Mouse (Mus musculus): ENCODE results near the gene Ccdc18. TPM values are rescaled to one million over a fixed set of nuclear protein-coding genes. Genes with fewer than 3 reads are reported as not detected.
"Not testable (repeated sequence)": the region's sequence is repeated elsewhere in the genome, so short reads cannot be mapped to it uniquely, and the experiment has no call there.

The Ccdc18 gene
- polyA plus RNA-seq (2015; fragmentation: Nextera tagmentation; extraction: Ambion mirVana): 10.9 and 14.3 TPM in 2 replicates

DNA sequence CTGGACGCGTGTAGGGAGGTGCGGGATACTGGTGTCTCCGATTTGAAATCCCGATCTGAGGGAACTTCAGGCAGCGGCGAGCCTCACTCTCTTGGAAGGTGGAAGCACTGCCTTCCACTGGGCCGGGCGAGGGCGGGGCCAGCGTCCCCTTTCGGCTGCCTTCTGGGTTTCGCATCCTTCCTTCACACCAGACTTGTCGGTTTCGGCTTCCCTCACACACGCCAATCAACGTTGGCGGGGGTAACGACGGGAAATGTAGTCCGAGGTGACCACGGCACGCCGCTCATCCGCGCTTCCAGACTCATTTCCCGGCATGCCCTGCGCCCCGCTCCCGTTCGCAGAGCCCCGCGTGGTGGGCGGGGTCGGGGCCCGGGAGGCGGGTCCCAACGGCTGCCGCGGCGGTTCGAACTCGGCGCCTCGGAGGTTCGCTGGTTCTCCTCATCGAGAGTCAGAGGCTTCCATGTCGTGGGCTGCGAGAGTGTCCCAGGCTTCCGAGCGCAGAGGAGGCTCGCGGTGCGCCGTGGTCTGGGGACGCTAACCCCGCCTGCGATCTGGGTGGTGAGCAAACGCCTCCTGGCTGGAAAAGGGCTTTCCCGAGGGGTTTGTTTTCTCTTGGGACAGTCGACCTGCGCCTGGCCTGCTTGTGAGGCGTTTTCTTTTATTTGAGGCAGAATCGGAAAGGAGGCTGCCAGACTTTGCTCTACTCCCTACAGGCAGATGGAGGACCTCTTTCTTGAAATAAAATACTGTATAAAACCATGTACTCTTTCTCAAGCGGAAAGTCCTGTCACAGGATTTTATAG is at the start of gene Ccdc18, which contains the start of gene Tmed5:
Gene Ccdc18, plus strand, starts transcription at position 435 of the 803 bp plus-strand sequence.
Gene Tmed5, minus strand, starts transcription at position 180 of the 803 bp plus-strand sequence.
- Histone ChIP-seq H3K4me3 (peak within 1 kb of the TSS; percentile 79), H3K27ac (peak within 1 kb of the TSS; percentile 91), H3K9me3 (no peaks in the 10 kb centered on the region), H3K9ac (peak within 1 kb of the TSS; percentile 87), H3K27me3 (no peaks in the 10 kb centered on the region), H3K4me2 (peak within 1 kb of the TSS; percentile 82), H3K36me3 (peaks cover 14% of the 10 kb centered on the region; the same call in 1 of the 2 replicates), H3K4me1 (peaks cover 8% of the 10 kb centered on the region)
- WGBS: under 1% methylated on average over 65 of the region's 65 CpGs
- ATAC-seq (ENCODE audit: borderline replicate concordance, extremely low read depth, low FRiP score, low TSS enrichment): peak; percentile 99

DNA sequence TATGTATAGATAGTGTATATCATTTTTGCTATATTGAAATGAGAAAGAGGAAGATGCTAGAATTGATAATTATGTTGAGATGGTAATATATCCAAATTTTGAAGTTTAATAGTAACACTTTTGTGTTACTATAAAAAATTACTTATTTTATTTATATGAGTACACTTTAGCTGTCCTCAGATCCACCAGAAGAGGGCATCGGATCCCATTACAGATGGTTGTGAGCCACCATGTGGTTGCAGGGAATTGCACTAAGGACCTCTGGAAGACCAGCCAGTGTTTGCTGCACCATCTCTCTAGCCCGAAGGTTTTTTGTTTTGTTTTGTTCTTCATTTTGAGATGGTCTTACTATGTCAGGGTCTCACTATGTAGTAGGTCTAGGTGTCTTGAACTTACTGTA is 47.2 kb upstream of the Ccdc18 start:
- Histone ChIP-seq H3K4me3 (no peak overlapping the region), H3K9me3 (no peaks in the 10 kb centered on the region), H3K27me3 (no peaks in the 10 kb centered on the region), H3K9ac (no peak overlapping the region), H3K36me3 (peaks cover 62% of the 10 kb centered on the region), H3K27ac (no peak overlapping the region), H3K4me1 (no peaks in the 10 kb centered on the region), H3K4me2 (no peak overlapping the region)
- 86% methylated on average over 2 of the region's 2 CpGs for WGBS
- ATAC-seq (ENCODE audit: borderline replicate concordance, extremely low read depth, low FRiP score, low TSS enrichment): no peak

DNA sequence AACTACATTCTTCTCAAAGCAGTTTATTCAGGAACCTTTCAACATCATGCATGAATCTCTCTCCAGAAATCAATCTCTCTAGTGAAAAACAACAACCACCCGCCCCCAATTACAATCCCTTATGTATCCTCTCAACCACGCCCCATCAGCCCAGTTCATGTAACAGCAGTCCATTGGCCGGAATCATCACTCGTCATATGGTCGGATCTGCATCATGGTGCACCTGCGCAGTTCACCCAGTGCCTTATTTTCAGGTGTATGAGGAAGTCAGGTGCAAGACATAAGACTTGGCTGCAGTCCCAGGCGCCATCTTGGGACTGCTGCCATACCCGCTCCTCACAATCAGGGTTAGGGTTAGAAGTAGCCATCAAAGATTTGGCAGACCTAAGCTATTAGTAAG is 39.9 kb upstream of the Ccdc18 start:
- not testable (repeated sequence) for H3K27ac ChIP-seq; H3K9me3 ChIP-seq; ATAC-seq (ENCODE audit: borderline replicate concordance, extremely low read depth, low FRiP score, low TSS enrichment); H3K4me1 ChIP-seq; H3K4me2 ChIP-seq; H3K4me3 ChIP-seq; H3K9ac ChIP-seq; H3K27me3 ChIP-seq
- whole genome bisulfite sequencing: 96% methylated on average over 8 of the region's 8 CpGs
- peaks cover 65% of the 10 kb centered on the region for H3K36me3 ChIP-seq

DNA sequence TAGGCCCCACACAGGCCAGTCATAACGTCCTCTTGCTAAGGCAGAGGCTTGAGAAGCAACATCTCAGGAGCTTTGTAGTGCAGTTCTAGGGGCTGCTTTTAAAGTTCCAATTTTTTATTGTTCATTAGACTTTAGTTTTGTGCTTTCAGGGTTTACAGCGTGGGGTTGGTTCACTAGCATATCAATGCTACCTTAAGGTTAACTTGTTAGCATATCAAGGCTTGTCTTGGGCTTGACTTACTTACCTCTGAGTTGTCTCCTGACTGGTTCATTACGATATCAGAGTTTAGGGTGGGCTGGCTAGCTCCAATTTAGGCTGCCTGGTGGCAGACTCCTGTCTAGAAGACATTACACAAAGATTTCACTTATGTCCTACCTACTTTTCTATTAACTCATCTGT is 35.0 kb upstream of the Ccdc18 start:
- no peak overlapping the region for H3K27ac ChIP-seq
- no peak overlapping the region for H3K4me2 ChIP-seq
- peaks cover 56% of the 10 kb centered on the region for H3K36me3 ChIP-seq
- no peaks in the 10 kb centered on the region for H3K4me1 ChIP-seq
- H3K4me3 ChIP-seq: no peak overlapping the region
- 94% methylated on average over 3 of the region's 3 CpGs for WGBS
- H3K9ac ChIP-seq: no peak overlapping the region
- H3K9me3 ChIP-seq: no peaks in the 10 kb centered on the region
- no peak for ATAC-seq (ENCODE audit: borderline replicate concordance, extremely low read depth, low FRiP score, low TSS enrichment)
- H3K27me3 ChIP-seq: no peaks in the 10 kb centered on the region

DNA sequence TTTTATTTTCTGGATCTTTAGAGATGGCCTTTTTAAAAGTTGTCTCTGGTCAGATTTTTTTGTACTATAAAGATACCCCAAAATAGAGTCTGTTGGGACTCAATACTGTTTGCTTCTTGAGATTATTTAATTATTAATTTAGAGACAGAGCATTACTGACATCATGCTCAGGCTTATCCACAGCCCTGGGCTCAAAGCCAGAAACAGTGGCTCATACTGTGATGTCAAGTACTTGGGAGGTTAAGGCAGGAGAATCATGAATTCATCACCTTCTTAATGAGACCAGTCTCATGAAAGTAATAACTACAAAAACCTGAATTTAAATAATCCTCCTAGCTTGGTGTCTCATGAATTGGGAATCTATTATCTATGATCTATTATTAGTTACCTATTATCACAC is 32.5 kb upstream of the Ccdc18 start:
- H3K27ac ChIP-seq: no peak overlapping the region
- H3K9ac ChIP-seq: no peak overlapping the region
- no peaks in the 10 kb centered on the region for H3K4me1 ChIP-seq
- H3K27me3 ChIP-seq: no peaks in the 10 kb centered on the region
- H3K9me3 ChIP-seq: no peaks in the 10 kb centered on the region
- H3K4me2 ChIP-seq: no peak overlapping the region
- H3K4me3 ChIP-seq: no peak overlapping the region
- H3K36me3 ChIP-seq: peaks cover 62% of the 10 kb centered on the region
- ATAC-seq (ENCODE audit: borderline replicate concordance, extremely low read depth, low FRiP score, low TSS enrichment): no peak

DNA sequence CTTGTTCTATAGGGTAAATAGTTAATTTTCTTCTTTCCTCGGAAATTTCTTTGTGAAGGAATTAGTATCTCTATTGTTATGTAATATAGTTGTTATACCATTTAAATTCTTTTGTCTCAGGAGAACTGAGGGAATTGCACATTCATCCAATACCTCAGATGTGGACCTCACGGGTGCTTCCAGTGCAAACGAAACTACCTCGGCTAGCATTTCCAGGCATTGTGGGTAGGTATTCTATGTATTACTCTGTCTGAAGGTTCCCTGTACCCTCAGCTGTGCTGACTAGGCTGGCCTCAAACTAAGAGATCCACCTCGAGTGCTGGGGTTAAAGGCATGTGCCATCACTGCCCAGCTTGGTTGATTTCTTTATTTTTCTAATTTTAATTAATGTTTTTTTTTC is 28.4 kb upstream of the Ccdc18 start:
- no peak overlapping the region for H3K27ac ChIP-seq
- no peaks in the 10 kb centered on the region for H3K4me1 ChIP-seq
- H3K27me3 ChIP-seq: no peaks in the 10 kb centered on the region
- no peak overlapping the region for H3K4me2 ChIP-seq
- H3K9ac ChIP-seq: no peak overlapping the region
- no peak overlapping the region for H3K4me3 ChIP-seq
- H3K9me3 ChIP-seq: no peaks in the 10 kb centered on the region
- H3K36me3 ChIP-seq: peaks cover 56% of the 10 kb centered on the region
- no peak for ATAC-seq (ENCODE audit: borderline replicate concordance, extremely low read depth, low FRiP score, low TSS enrichment)
- WGBS: 83% methylated on average over 5 of the region's 5 CpGs

DNA sequence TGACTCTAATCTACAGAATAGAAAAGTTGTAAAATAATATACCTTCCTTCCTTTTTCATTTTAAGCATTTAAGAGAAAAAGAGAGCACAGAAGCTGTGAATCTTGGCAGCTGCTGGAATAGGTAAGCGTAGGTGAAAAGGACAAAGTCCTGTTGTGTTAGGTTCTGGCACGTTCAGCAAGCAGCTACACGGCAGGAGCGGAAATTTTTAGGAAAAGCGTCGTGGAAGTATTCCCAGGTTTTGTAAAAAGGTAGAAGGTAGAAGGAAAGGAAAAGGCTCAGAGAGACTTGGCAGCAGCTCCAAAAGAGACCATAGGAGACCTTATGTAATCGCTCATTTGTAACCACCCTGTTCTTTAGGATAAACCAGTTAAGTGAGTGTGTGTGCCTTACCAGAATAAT is 23.3 kb upstream of the Ccdc18 start:
- Histone ChIP-seq H3K9me3 (no peaks in the 10 kb centered on the region), H3K4me2 (no peak overlapping the region), H3K36me3 (peaks cover 34% of the 10 kb centered on the region), H3K27me3 (no peaks in the 10 kb centered on the region), H3K4me1 (no peaks in the 10 kb centered on the region), H3K4me3 (no peak overlapping the region), H3K27ac (no peak overlapping the region), H3K9ac (no peak overlapping the region)
- ATAC-seq (ENCODE audit: borderline replicate concordance, extremely low read depth, low FRiP score, low TSS enrichment): no peak
- 95% methylated on average over 7 of the region's 7 CpGs for WGBS

DNA sequence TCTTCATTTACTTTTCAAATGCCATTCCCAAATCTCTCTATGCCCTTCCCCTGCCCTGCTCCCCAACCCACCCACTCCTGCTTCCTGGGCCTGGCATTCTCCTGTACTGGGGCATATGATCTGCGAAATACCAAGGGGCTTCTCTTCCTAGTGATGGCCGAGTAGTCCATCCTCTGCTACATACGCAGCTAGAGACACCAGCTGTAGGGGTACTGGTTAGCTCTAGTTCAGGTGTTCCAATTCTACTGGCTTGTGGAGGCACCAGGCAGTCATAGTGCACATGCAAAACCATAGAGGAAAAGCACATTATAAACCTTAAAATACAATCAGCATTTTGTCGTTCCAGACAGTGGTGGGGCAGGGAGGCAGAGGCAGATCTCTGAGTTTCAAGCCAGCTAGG is 15.0 kb upstream of the Ccdc18 start:
- Histone ChIP-seq H3K4me1 (no peaks in the 10 kb centered on the region), H3K9me3 (no peaks in the 10 kb centered on the region), H3K36me3 (no peaks in the 10 kb centered on the region), H3K27ac (no peak overlapping the region), H3K4me2 (no peak overlapping the region), H3K4me3 (no peak overlapping the region), H3K27me3 (no peaks in the 10 kb centered on the region), H3K9ac (no peak overlapping the region)
- WGBS: 90% methylated on average over 4 of the region's 4 CpGs
- ATAC-seq (ENCODE audit: borderline replicate concordance, extremely low read depth, low FRiP score, low TSS enrichment): no peak

DNA sequence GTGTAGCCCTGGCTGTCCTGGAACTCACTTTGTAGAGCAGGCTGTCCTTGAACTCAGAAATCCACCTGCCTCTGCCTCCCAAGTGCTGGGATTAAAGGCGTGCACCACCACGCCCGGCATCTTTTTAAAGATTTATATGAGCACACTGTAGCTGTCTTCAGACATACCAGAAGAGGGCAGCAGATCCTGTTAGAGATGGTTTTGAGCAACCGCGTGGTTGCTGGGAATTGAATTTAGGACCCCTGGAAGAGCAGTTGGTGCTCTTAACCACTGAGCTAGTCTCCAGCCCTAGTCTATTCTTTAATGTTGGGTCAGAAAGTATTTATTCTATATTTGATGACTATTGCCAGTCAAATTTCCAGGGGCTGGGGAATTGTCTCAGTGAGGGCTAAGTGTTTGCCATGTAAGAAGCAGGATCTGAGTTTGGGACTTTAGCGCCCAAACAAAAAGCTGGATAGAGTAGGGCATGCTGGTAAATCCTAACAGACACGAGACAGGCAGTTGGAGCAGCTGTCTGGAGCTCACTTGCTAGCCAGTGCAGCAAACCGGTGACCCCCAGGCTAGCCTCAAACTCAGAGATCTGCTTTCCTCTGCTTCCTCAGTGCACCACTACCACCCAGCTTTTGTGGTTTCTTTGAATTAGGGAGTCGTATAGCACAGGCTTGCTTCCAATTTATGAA is 12.3 kb upstream of the Ccdc18 start:
- Histone ChIP-seq H3K36me3 (no peaks in the 10 kb centered on the region), H3K27ac (no peak overlapping the region), H3K4me1 (no peaks in the 10 kb centered on the region), H3K4me3 (no peak overlapping the region), H3K9ac (no peak overlapping the region), H3K4me2 (no peak overlapping the region), H3K27me3 (no peaks in the 10 kb centered on the region), H3K9me3 (no peaks in the 10 kb centered on the region)
- ATAC-seq (ENCODE audit: borderline replicate concordance, extremely low read depth, low FRiP score, low TSS enrichment): no peak
- WGBS: 84% methylated on average over 9 of the region's 9 CpGs

DNA sequence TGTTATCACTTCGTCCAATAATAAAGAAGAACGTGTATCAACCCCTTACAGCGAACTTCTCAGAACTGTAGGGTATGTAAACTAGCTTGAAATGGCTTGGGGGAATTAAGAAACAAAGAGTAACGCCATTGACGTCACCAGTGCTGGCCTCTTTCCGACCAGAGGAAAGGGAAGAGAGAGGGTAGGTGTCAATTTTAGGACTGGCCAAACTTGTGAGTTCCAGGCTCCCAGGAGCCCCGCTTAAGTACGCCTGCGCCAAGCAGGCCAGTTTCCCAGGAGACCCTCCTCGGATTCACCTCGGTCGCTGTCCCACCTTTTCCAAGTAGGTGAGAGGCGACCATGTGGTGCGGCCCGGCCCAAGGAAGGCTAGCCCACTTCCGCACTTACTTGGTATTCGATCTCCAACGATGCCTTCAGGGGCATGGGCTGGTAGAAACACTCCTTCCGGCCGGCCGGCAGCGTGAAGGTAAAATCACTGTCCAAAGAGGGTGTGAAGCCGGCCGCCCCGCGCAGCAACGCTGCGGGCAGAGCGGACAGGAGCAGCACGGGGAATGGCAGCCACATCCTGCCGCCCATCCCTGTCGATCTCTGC is 730 bp upstream of the Ccdc18 start:
- ATAC-seq (ENCODE audit: borderline replicate concordance, extremely low read depth, low FRiP score, low TSS enrichment): no peak; the same call in 1 of the 2 replicates
- H3K27me3 ChIP-seq: no peaks in the 10 kb centered on the region
- peaks cover 15% of the 10 kb centered on the region; the same call in 1 of the 2 replicates for H3K36me3 ChIP-seq
- H3K4me3 ChIP-seq: peak overlapping the region; percentile 79
- H3K9ac ChIP-seq: peak overlapping the region; percentile 87
- under 1% methylated on average over 32 of the region's 32 CpGs for WGBS
- no peaks in the 10 kb centered on the region for H3K9me3 ChIP-seq
- peak overlapping the region; percentile 82 for H3K4me2 ChIP-seq
- H3K27ac ChIP-seq: peak overlapping the region; percentile 91
- peaks cover 8% of the 10 kb centered on the region for H3K4me1 ChIP-seq

DNA sequence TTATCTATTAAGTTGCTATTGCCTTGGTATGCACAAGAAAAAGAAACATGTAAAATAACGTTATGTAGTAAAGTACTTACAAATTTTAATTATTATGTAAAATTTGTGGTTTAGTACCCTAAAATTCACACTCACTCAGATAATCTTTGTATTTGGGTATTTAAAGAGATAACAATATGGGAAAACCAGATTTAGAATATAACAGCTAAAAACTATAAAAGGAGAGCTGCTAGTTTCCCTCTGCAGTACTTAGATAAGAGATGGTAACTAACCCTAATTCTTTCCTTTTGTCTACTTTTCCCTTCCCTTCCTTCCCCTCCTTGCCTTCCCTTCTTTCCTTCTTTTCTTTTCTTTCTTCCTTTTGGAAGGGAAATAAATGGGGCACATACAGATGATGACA is 19.9 kb downstream of the Ccdc18 start:
- WGBS: 88% methylated on average over 1 of the region's 1 CpGs
- Histone ChIP-seq H3K4me1 (no peaks in the 10 kb centered on the region), H3K4me2 (no peak overlapping the region)

DNA sequence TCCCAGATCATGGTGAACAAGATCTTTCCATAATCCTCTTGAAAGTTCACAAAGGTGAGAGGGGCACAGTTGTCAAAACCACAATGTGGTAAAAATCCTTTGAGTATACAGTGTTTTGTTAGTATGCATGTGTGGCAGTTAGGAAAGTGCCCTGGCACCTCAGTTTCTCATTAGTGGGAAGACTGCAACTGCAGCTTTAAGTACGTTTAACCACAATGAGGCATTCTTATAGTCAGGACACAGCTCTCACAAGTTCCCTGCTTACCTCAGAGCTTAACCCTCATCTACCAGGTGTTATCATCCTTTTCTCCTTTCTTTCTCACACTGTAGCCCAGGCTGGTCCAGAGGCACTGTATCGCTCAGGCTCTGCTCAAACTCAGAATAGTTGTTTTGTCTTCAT is 28.1 kb downstream of the Ccdc18 start:
- Histone ChIP-seq H3K4me2 (no peak overlapping the region), H3K36me3 (no peaks in the 10 kb centered on the region), H3K4me3 (no peak overlapping the region), H3K27me3 (no peaks in the 10 kb centered on the region), H3K27ac (no peak overlapping the region), H3K9me3 (no peaks in the 10 kb centered on the region), H3K4me1 (no peaks in the 10 kb centered on the region), H3K9ac (no peak overlapping the region)
- 79% methylated on average over 2 of the region's 2 CpGs for WGBS
- no peak for ATAC-seq (ENCODE audit: borderline replicate concordance, extremely low read depth, low FRiP score, low TSS enrichment)

More for the DNA sequence above, 19.9 kb downstream of the Ccdc18 start:
- Histone ChIP-seq H3K27ac (no peak overlapping the region), H3K9ac (no peak overlapping the region), H3K9me3 (no peaks in the 10 kb centered on the region), H3K27me3 (no peaks in the 10 kb centered on the region), H3K4me3 (no peak overlapping the region), H3K36me3 (no peaks in the 10 kb centered on the region)
- no peak for ATAC-seq (ENCODE audit: borderline replicate concordance, extremely low read depth, low FRiP score, low TSS enrichment)
